Mouse (Mus musculus): ENCODE measurements around the gene Ceacam16. TPM values are rescaled to one million over a fixed set of nuclear protein-coding genes. Genes with fewer than 3 reads are reported as not detected.

Gene Ceacam16
- polyA plus RNA-seq, 1 experiment, result 0.21 TPM

DNA sequence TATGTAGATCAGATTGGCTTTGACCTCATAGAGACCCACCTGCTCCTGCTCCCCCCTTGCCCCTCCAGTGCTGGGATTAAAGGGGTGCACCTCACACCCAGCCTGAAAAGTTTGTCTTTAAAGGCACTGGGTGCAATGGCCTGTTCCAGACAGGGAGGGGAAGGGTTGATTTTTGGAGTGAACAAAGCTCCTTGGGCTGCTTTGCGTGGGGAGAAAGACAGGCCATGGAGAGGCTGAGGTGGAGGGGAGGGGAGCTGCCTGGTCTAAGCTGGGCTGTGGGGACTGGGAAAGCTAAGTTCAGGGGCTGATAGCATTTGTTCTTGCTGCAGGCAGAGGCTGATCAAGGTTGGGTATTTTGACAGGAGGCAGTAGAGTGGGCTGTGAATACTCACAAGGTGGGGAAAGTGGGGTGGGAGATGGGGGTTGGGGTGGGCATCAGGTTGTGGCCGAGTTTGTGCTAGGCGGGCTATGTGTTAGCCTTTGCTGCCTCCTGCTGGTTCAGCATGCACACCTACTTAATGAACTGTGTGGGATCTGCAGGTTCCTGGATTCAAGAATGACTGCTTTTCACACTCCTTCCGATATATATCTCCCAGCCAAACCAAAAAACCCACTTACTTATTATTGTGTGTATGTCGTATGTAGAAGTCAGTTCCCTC is 11.0 kb upstream of the Ceacam16 start:
- no peak for TF ChIP-seq POLR2A (IDR thresholded peaks at IDR 0.05; ENCODE audit: borderline replicate concordance, insufficient read depth, low read length)
- TF ChIP-seq CTCF (IDR thresholded peaks at IDR 0.05; ENCODE audit: borderline replicate concordance, insufficient read depth, low read depth, low read length), result peak; percentile 30; the same call in 1 of the 2 replicates
- no peak for DNase-seq
- no peaks in the 10 kb centered on the region for H3K27me3 ChIP-seq (ENCODE audit: control insufficient read depth, insufficient read depth, low read length)
- H3K4me3 ChIP-seq (replicated peaks; ENCODE audit: insufficient read depth, low read depth, low read length), result no peak overlapping the region
- H3K4me1 ChIP-seq (ENCODE audit: control insufficient read depth, insufficient read depth, low read length), result no peaks in the 10 kb centered on the region
- no peak overlapping the region for H3K27ac ChIP-seq (ENCODE audit: insufficient read depth, low read length)
- WGBS, result 53% methylated on average over 5 of the region's 5 CpGs

DNA sequence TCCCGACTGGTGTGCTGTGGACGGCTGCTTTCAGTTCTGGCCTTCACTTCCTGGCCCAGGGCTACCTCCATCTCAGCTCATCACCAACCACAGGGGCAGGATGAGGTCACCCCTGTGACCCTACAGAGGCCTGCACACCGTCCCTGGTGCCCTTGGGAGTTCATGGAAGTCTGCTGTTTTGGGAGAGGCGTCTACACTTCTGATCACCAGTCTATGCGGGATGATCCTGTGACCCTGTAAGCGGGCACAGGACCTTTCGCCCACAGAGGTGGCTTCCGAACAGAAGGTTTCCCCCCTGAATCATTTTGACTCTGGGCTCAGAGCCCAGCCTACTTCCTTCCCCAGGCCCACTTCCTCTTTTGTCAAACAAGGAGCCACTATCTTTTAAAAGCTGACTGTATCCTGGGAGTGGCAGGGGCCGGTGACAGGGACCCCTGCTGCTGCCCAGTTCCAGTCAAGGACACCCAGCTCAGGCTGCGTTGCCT is 10.1 kb upstream of the Ceacam16 start:
- DNase-seq, result no peak
- Histone ChIP-seq H3K27me3 (ENCODE audit: control insufficient read depth, insufficient read depth, low read length) (no peaks in the 10 kb centered on the region), H3K4me1 (ENCODE audit: control insufficient read depth, insufficient read depth, low read length) (no peaks in the 10 kb centered on the region), H3K4me3 (replicated peaks; ENCODE audit: insufficient read depth, low read depth, low read length) (no peak overlapping the region), H3K27ac (ENCODE audit: insufficient read depth, low read length) (no peak overlapping the region)
- 65% methylated on average over 10 of the region's 10 CpGs for WGBS
- TF ChIP-seq POLR2A (IDR thresholded peaks at IDR 0.05; ENCODE audit: borderline replicate concordance, insufficient read depth, low read length), result no peak
- no peak for TF ChIP-seq CTCF (IDR thresholded peaks at IDR 0.05; ENCODE audit: borderline replicate concordance, insufficient read depth, low read depth, low read length)

DNA sequence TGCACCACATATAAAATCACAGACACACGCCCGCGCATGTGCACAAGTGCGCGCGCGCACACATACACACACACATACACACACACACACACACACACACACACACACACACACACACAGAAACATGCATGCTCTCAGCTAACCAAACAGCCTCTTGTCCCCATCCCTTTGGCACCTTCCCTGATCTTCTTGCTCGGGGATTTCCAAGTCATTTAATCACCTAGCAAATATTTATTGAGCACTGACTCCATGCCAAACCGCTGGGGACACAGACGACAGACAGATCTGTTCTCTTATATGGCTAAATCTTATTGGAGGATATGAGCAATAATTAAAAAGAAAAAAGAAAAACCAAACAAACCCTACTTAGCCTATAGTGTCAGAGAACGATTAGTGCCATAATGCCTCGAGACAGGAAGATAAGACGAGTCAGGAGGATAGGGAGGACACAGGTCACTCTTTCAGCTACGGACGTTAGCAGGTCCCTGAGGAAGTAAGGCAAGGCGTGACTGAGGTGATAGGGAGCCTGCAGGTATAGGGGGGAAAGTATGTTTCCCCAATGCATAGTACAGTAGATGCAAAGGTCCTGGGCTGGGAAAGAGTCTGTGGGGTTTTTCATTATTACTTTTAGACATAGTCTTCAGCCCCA is 6.8 kb upstream of the Ceacam16 start:
- Histone ChIP-seq H3K4me3 (replicated peaks; ENCODE audit: insufficient read depth, low read depth, low read length) (no peak overlapping the region), H3K27ac (ENCODE audit: insufficient read depth, low read length) (no peak overlapping the region), H3K4me1 (ENCODE audit: control insufficient read depth, insufficient read depth, low read length) (no peaks in the 10 kb centered on the region), H3K27me3 (ENCODE audit: control insufficient read depth, insufficient read depth, low read length) (no peaks in the 10 kb centered on the region)
- DNase-seq, result no peak
- WGBS, result 82% methylated on average over 16 of the region's 16 CpGs
- TF ChIP-seq CTCF (IDR thresholded peaks at IDR 0.05; ENCODE audit: borderline replicate concordance, insufficient read depth, low read depth, low read length) (no peak), POLR2A (IDR thresholded peaks at IDR 0.05; ENCODE audit: borderline replicate concordance, insufficient read depth, low read length) (no peak)

DNA sequence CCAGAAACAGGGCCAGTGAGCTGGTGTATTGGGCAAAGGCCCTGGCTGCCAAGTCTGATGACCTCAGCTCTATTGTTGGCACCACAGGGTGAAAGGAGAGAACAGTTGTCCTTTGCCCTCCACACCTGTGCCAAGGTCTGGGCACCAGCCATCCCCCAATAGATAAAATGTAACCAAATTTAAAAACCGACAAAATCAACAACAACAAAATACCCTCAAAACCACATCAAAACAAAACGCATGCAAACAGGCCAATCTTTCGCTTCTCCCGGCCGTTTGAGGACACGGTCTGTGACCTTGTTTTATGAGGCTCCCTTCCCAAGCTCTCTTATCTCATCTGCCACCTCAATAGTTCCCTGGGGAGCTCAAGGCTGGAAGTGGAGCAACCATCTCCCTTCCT is 5.4 kb upstream of the Ceacam16 start:
- Histone ChIP-seq H3K4me3 (replicated peaks; ENCODE audit: insufficient read depth, low read depth, low read length) (no peak overlapping the region), H3K27ac (ENCODE audit: insufficient read depth, low read length) (no peak overlapping the region), H3K4me1 (ENCODE audit: control insufficient read depth, insufficient read depth, low read length) (no peaks in the 10 kb centered on the region), H3K27me3 (ENCODE audit: control insufficient read depth, insufficient read depth, low read length) (no peaks in the 10 kb centered on the region)
- no peak for TF ChIP-seq POLR2A (IDR thresholded peaks at IDR 0.05; ENCODE audit: borderline replicate concordance, insufficient read depth, low read length)
- no peak for TF ChIP-seq CTCF (IDR thresholded peaks at IDR 0.05; ENCODE audit: borderline replicate concordance, insufficient read depth, low read depth, low read length)
- WGBS, result 89% methylated on average over 6 of the region's 6 CpGs
- DNase-seq, result no peak

DNA sequence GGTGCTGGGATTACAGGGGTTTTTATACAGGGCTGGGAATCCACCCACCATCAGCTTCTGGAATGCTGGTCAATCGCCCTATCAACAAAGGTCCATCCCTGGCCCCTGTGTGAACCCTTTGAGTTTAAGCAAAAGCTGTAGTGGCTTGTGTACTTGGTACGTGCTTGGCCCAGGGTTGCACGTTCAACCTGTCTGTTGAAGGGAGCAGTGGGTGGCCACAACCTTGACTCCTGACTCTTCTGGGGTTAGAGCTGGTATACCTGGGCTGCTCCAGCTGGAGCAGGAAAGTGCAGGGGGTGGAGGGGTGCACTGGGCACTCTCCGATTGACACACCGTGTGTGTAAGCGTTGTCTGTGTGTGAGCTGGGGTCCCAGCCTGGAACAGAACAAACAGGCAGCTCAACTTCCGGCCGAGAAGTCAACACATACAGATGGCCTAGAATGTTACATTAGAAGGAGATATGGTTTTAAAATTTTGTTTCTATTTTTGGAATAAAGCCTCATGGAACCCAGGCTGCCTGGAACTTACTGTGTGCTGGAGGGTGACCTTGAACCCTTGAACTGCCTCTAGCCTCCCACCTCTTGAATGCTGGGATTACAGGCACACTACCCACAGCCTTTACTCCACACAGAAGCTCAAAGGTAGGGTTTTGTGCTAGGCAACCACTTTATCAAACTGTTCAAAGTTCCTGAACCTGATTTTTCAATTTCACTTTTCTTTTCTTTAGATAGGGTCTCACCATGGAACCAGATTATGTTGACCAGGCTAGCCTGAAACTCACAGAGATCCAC is 4.3 kb upstream of the Ceacam16 start:
- 81% methylated on average over 8 of the region's 8 CpGs for WGBS
- Histone ChIP-seq H3K27me3 (ENCODE audit: control insufficient read depth, insufficient read depth, low read length) (no peaks in the 10 kb centered on the region), H3K4me1 (ENCODE audit: control insufficient read depth, insufficient read depth, low read length) (no peaks in the 10 kb centered on the region), H3K4me3 (replicated peaks; ENCODE audit: insufficient read depth, low read depth, low read length) (no peak overlapping the region), H3K27ac (ENCODE audit: insufficient read depth, low read length) (no peak overlapping the region)
- DNase-seq, result no peak
- TF ChIP-seq CTCF (IDR thresholded peaks at IDR 0.05; ENCODE audit: borderline replicate concordance, insufficient read depth, low read depth, low read length), result no peak
- no peak for TF ChIP-seq POLR2A (IDR thresholded peaks at IDR 0.05; ENCODE audit: borderline replicate concordance, insufficient read depth, low read length)

DNA sequence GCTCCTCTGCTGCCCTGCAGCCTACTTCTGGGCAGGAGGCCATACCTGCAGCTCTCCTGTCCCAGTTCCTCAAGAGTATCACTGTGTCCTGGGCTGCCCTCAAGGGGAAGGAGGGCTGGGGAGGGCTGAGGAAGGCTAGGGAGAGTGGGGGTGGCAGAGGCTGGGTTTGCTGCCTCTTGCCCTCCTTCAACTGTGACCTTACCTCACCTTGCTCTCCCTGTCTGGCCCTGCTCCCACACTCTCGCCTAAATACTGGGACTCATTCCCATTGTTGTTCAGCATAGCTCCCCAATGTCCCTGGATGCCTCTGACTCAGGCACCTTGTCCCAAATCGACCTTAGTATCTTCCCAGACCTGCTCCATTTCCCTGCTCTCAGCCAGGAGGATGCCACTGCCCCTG is 3.1 kb upstream of the Ceacam16 start:
- H3K4me3 ChIP-seq (replicated peaks; ENCODE audit: insufficient read depth, low read depth, low read length), result no peak overlapping the region
- peak in 1 of 2 experiments; percentile 26 for DNase-seq
- no peak for TF ChIP-seq POLR2A (IDR thresholded peaks at IDR 0.05; ENCODE audit: borderline replicate concordance, insufficient read depth, low read length)
- TF ChIP-seq CTCF (IDR thresholded peaks at IDR 0.05; ENCODE audit: borderline replicate concordance, insufficient read depth, low read depth, low read length), result no peak
- no peaks in the 10 kb centered on the region for H3K4me1 ChIP-seq (ENCODE audit: control insufficient read depth, insufficient read depth, low read length)
- no peak overlapping the region for H3K27ac ChIP-seq (ENCODE audit: insufficient read depth, low read length)
- 14% methylated on average over 2 of the region's 2 CpGs for WGBS
- no peaks in the 10 kb centered on the region for H3K27me3 ChIP-seq (ENCODE audit: control insufficient read depth, insufficient read depth, low read length)

DNA sequence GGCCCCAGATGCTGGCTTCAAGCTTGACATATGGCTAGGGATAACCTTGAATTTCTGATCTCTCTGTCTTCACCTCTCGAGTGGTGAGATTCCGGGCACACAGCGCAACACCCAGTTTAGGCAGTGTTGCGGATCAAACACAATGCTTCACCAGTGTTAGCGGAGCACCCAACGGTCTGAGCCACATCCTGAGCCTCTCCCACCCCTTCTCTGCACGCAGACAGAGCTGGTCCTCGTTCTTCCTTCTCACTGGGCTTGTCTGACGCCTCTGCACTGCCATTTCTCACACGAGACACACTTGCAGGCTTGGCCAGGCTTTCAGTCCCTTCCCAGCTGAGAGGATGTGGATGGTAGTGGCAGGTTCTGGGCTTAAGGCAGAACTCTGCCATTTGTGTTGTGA is 1.4 kb downstream of the Ceacam16 start:
- Histone ChIP-seq H3K4me1 (ENCODE audit: control insufficient read depth, insufficient read depth, low read length) (no peaks in the 10 kb centered on the region), H3K27me3 (ENCODE audit: control insufficient read depth, insufficient read depth, low read length) (no peaks in the 10 kb centered on the region), H3K4me3 (replicated peaks; ENCODE audit: insufficient read depth, low read depth, low read length) (no peak overlapping the region), H3K27ac (ENCODE audit: insufficient read depth, low read length) (no peak overlapping the region)
- TF ChIP-seq POLR2A (IDR thresholded peaks at IDR 0.05; ENCODE audit: borderline replicate concordance, insufficient read depth, low read length) (no peak), CTCF (IDR thresholded peaks at IDR 0.05; ENCODE audit: borderline replicate concordance, insufficient read depth, low read depth, low read length) (no peak)
- no peak for DNase-seq
- WGBS, result 70% methylated on average over 10 of the region's 10 CpGs

Measured in cerebellum, adult 2 months (tissue).